Mouse (Mus musculus): Measurements from ENCODE around the gene Dhx34.
"Not testable (repeated sequence)": the region's sequence is repeated elsewhere in the genome, so short reads cannot be mapped to it uniquely, and the experiment has no call there.

Gene Dhx34

DNA sequence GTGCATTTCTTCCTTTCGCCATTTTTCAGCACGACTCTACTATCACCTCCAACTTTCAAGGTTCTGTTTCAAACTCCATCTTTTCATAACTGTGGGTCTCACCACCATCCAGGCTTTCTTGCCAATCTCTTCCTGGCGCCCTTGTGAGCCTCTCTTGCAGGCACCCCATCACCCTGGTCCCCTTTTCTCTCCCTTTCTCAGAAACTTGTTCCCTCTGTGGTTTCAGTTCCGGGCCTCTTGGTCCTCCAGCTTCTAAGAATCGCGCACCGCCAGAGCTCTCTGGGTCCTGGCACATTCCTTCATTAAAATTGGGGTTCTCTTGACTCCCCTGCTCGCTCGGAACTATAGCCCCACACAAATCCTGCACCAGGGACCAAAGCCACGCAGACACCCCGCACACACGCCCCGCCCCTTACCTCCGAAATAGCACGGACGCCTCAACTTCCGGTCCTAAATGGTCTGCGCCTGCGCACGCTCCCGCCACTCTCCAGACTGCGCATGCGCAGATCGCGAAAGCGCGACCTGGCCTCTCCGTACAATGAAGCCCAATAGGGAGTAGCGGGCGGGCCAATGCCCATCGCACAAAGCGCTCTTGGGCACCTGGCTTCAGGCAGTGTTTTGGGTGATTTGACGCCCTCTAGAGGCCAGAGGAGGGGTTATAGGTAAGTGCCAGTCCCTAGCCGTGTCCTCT is at the start of gene Dhx34:
Dhx34 (minus strand) TSS at position 456 of the 691 bp plus-strand sequence.
- DNase-seq (ENCODE audit: low read depth, low spot score), result peak; percentile 99

DNA sequence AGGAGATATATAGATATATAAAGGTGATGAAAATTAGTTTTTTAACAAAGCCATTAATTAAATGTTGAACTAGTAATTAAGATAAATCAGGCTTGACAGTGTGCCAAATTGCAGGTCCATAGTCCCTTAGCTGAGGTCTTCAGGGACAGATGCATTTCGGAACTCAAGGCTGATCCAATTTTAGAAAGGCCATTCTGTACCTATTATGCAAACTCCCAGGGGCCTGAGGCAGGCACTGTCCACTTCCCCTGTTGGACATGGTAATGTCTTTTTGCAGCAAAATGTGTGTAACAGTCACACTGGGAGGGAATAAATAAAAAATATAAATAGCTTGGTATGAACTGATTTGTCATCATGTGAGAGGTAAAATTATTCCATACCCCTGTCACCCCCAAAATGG is 49.3 kb upstream of the Dhx34 start:
- DNase-seq (ENCODE audit: low read depth, low spot score), result no peak

DNA sequence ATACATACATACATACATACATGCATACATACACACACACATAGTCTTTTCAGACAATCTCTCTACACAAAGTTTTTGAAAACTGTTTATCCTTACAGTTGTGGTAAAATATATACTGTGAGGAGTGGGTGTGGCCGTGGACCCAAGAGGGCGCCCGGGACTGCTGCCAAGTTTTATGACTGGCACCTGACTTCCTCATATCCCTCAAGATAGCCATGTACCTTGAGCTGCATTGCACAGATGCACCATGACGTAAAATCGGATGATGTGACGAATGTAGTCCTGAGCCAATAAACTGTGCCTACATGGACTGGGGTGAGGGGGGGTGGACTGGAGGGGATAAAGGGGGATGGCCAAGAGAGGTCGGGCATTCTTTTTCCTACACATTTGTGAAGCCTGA is 44.8 kb upstream of the Dhx34 start:
- peak; percentile 13 for DNase-seq (ENCODE audit: low read depth, low spot score)

DNA sequence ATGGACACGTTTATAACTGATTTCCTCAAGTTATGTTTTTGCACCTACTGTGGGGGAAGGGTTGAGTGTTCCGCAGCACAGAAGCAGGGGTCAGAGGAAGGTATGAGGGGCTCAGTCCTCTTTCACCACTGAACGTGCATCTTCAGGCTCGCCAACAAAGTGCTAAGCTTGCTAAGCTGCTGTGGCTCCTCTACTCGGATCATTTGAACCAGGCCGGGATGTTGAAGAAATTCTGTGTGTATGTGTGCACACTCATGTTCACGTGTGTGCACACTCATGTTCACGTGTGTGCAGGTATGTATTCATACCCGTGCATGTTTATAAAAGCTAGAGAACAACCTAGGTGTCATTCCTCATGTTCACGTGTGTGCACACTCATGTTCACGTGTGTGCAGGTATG is 44.0 kb upstream of the Dhx34 start:
- DNase-seq (ENCODE audit: low read depth, low spot score), result no peak

DNA sequence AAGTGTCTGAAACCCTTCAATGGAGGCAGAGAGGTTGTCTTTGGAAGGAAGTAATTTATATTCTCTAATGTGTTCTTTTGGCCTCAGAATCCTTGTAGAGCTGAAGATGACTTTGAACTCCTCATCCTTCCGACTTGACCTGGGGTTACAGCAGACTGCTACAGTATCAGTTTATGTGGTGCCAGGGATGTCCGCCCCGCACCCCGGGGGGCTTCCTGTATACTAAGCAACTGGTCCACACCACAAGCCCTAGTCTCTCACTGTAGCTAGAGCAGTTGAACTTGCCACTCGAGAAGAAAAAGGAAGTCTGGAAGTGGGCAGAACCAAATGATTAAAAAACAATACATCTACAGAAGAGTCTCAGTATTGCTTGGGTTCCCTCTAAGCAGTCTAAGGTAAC is 42.0 kb upstream of the Dhx34 start:
- peak; percentile 13 for DNase-seq (ENCODE audit: low read depth, low spot score)

DNA sequence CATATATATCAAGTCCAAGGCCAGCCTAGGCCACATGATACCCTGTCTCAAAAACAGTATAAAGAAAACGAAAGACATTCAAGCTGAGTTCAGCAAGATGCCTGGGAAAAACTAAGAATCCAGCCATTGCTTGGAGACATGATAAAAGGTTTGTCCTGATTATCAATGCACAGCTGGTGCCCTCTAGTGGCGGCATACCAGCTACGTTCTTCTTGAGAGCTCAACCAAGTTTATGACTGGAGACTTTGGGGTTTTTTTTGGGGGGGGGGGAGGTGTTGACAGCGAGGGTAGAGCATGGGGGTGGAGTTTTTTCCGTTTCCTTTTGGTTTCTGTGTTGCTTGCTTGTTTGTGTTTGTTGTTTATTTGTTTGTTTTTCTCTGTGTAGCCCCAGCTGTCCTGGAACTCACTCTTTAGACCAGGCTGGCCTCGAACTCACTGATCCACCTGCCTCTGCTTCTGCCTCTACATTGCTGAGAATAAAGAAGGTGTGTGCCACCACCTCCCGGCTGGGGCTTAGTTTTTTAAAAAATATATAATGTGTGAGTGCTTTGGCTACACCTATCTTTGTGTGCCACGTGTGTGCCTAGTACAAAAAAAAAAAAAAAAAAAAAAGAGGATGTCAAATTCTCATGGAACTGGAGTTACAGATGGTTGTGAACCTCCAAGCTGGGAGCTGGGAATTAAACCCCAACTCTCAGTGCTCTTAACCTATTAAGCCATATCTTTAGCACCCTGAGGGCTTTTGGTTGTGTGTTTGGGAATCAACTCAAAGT is 41.4 kb upstream of the Dhx34 start:
- peak; percentile 92 for DNase-seq (ENCODE audit: low read depth, low spot score)

DNA sequence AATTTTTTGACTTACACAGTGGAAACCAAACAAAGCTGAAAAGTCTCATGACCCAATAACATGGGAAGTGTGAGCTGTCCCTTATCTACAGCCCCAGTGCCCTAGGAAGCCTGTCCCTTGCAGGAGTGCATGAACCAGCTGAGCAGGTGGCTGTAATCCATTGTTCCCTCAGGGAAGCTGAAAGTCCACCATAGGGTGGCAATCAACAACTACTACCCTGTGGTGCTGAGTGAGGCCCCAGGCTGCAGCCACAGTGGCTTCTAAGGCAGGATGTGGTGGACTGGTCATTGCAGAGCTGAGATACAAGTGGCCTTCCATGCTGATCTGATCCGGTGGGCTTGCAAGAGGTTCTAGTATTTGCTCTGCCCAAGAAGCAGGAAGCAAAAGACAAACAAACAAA is 39.3 kb upstream of the Dhx34 start:
- DNase-seq (ENCODE audit: low read depth, low spot score), result no peak

DNA sequence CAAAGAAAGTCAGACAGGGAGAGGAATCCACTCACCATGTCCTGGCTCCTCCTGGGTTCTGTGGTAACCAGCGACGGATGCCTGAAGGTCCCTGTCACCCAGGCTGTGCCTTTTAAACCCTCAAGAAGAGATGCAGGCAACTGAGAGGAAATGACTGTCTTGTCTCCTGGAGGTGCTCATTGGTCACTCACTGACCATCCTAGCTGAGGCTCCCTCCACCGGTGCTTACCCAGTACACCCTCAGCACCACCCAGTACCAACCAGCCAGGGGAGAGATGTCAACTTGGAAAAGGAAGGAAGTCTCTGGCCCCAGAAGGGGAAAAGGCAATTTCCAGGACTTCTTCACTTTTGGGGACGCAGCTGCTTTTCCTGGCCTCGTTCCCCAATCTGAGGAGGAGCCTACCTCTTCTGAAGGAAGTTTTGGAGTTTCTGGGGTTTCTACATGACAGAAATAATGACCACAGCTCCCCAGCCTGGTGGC is 37.3 kb upstream of the Dhx34 start, which contains the start of gene C5ar1:
C5ar1 (minus strand) TSS at position 431 of the 481 bp plus-strand sequence.
- no peak for DNase-seq (ENCODE audit: low read depth, low spot score)

DNA sequence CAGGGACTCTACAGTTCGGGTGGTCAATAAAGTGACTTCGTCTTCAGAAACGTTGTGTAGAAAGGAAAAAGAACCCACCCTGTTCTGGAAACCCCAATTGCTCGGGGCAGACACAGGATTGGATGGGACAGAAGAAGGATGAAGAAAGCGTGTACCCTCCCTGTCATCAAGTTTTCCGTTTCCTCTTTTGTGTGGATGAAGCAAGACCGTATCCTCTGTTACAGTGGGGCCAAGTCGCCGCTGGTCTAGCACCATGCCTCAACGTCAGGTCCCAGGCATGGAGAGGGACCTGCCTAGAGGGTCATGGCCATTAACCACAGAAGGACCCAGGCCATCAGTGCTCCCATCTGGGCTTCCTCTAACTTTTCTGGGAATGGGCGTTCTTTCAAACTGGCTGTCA is 36.0 kb upstream of the Dhx34 start:
- DNase-seq (ENCODE audit: low read depth, low spot score), result no peak

DNA sequence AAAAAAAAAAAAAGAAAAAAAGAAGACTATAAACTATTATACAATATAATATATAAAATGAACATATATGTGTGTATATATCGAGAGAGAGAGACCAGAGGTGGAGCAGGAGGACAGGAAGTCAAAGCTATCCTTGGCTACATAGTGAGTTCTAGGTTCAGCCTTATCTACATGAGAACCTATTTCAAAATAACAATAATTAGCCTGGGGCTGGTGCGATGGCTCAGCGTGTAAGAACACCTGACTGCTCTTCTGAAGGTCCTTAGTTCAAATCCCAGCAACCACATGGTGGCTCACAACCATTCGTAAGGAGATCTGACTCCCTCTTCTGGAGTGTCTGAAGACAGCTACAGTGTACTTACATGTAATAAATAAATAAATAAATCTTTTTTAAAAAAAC is 34.1 kb upstream of the Dhx34 start:
- not testable (repeated sequence) for DNase-seq (ENCODE audit: low read depth, low spot score)

DNA sequence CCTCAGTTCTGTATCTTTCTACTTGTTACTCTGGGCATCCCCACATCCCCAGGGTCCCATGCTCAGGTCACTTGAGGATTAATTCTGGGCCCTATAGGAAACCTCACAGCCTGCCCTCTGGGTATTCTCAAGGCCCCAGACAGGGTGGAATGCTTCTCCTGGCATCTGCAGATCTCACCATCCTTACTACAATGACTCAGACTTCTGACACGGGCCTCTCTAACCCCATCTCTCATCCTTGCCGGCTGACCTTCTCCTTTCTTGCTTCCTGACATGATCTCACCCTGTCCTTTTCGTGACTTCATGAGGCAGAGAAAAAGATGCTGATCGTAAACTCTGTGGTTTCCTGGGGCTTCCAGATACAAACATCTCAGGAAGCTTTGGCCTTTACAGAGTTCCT is 32.4 kb upstream of the Dhx34 start:
- DNase-seq (ENCODE audit: low read depth, low spot score), result no peak

DNA sequence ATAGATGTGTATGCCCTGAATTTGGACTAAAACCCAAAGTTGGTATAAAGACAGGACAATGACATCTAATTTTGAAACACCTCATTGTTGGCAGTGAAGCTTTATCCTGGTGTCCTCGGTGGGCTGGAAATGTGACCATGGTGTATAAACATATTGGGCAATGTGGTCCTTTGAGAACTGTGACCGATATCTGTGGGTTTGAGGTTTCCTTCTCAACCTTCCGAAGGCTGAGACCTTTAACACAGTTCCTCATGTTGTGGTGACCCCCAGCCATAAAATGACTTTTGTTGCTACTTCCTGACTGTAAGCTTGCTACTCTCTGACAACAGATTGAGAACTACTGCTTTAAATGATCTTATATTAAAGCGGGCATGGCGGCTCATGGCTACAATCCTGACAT is 28.9 kb upstream of the Dhx34 start:
- no peak for DNase-seq (ENCODE audit: low read depth, low spot score)

DNA sequence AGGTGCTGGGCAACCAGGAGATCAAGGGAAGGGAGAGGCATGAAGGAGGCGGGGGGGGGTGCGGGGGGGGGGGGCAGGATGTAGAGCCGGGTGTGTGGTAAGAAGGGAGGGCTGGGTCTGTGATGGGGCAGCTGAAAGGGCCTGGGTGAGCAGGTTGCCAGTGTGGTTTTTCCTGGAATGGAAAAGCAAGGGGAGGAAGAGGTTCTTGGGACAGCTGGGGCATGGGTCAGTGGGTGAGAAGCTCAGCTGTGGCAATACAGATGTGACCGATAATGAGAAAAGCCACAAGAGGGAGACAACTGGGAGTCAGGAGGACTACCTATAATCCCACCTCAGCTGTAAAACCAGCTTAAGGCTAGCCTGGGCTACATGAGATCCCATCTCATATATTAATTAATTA is 24.1 kb upstream of the Dhx34 start:
- DNase-seq (ENCODE audit: low read depth, low spot score), result peak; percentile 20

DNA sequence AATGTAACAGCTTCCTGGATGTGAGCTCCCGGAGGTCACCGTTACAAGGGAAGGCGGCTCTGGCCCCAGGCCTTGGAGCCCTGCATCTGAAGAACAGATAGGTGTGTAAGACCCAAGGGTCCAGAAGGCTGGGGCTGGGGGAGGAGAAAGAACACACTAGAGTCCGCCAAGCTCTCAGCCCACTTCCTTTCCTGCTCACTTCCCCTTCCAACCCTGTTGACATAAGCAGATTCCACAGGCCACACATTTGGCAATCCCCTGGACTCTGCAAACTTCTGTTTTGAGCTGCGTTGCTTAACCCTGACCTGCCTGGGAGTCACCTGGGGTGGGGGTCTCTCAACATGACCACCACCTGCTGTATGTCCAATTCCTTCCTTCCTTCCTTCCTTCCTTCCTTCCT is 22.2 kb upstream of the Dhx34 start, which contains the start of gene C5ar2:
C5ar2 (minus strand) TSS at position 88 of the 400 bp plus-strand sequence.
- no peak for DNase-seq (ENCODE audit: low read depth, low spot score)

DNA sequence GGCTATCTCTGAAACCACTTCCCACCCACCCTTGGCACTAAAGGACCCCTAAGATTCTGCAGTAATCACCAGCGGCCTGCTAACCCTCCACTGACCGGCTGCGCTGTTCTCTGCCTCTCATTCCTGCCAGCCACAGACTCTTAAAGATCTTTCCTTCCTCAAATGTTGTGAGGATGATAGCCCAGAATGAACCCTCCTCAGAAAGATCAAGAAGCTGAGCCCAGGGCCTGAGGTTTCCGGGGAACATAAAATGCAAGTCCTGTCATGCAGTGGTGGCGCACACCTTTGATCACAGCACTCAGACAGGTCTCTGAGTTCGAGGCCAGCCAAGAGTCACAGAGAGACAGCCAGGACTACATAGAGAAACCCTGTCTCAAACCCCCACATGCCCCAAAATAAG is 20.4 kb upstream of the Dhx34 start:
- DNase-seq (ENCODE audit: low read depth, low spot score), result no peak

DNA sequence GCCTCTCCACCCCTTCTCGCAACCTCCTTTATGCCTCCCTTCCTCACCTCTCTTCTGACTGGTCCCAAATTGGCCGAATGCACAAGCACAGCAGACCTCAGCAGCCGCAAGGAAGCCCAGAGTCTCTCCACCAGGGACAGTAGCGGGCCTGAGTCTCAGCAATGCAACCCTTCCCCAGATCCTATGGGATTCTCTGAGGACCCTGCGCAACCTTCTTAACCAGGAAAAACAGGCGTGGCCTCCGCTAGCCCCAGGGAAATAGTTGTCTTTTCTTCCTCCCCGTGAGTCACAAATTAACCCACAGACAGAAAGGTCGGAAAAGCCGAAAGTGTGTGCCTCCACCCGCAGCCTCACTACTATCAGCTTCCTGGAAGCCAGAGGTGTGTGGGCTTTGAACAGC is 19.9 kb upstream of the Dhx34 start:
- DNase-seq (ENCODE audit: low read depth, low spot score), result no peak

DNA sequence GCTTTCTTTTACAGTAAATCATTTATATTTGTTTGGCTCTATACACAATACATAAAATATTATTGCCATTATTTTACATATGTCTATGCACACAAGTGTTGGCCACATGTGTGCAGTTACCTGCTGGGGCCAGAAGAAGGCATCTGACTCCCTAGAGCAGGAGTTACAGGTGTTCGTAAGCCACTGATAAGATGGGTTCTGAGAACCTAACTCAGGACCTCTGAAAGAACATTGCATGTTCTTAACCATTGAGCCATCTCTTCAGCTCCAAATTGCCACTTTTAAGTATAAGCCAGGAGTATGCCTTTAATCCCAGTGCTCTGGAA is 19.1 kb upstream of the Dhx34 start:
- no peak for DNase-seq (ENCODE audit: low read depth, low spot score)

DNA sequence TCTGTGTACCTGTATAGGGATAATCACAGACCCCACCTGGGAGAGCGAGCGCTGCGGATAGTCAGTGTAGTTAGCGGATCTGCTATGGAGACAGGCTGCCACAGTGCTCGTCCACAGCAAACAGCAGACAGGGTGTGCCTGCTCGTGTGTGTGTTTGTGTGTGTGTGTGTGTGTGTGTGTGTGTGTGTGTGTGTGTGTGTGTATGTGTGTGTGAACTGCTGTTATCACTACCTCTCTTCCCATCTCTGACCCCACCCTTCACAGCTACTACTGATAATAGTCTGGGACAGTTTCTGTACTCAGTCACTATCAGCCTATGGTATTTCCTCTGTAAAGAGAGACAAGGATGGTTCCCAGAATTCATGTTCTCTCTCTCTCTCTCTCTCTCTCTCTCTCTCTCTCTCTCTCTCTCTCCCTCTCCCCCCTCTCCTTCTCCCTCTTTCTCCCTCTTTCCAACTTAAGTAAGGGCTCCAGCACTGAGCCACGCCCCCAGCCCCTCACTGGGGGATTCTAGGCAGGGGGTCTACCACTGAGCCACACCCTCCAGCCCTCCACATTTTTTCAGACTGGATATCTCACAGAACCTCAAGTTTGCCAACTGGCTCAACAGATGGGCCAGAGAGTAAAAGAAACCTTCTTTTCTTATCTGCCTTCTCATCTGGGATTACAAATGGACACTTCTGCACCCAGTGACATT is 18.6 kb upstream of the Dhx34 start:
- DNase-seq (ENCODE audit: low read depth, low spot score), result no peak

DNA sequence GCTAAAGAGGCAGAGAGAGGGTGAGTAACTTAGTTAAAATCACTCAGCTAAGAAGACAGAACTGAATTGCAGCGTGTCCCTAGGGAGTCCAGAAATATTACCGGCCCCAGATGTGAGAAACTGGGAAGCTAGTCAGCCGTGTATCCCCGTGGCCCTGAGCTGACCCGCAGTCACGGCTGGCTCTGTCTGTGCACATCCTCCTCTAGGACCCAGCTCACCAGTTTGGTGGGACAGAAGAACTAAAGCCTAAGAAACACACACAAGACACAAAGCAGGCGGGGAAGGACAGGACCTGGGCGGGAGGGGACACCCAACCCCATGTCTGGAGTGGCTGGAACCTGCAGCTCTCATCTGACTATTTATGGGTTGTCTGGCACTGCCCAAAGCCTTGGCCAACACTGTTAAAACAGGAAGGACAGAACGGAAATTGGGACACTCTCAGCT is 17.7 kb upstream of the Dhx34 start:
- DNase-seq (ENCODE audit: low read depth, low spot score), result no peak

DNA sequence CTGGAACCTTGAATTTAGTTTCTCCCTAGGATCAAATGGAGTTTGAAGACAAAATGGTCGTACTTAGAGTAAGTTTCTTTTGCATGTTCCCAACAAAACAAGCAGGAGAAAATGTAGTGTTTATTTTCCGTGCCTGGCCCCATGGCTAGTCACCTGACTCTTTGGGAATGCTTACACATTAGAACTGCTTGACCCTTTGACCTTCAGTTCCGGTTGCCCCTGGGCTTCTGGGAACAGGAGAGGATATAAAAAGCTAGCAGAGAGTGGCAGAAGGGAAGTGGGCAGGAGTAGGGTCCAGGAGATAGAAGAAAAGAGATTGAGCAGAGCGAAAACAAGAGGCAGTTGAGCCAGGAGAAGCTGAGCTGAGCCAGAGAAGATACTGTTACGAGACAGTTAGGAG is 8.0 kb upstream of the Dhx34 start:
- DNase-seq (ENCODE audit: low read depth, low spot score), result no peak

DNA sequence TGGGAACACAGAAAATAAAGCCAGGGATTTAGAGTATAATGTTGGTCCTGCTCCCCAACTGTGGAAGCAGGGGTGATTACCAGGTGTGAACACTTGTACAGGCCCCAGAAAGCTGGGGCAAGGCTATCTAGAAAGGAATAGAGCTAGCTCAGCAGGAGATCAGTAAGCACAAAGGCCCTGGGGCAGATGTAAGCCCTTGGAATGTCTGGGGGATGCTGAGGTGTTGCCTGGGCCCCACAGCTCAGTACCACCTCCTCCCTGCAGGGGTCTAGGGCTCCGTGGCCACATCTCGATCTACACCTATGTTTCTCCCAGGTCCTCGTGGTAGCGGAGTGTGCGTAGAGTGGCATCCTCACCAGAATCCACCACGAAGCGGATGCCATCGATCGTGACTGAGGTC is 7.9 kb downstream of the Dhx34 start:
- DNase-seq (ENCODE audit: low read depth, low spot score), result no peak

DNA sequence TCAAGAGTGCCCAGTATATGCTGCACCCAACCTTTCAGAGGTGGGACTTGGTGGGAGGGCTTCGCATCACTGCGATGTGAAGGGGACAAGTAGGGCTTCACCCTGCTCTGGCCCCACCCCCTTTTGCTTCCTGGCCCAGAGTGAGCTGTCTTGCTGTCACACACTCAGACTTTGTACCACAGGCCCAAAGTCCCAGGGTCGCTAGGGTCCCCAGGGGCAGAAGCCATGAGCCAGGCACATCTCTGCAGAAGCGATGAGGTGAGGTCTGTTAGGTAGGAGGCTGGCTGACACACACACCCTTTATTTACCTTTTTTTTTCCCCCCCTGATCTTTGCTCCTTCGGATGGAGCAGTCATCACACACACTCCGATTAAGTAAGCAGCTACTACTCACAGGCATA is 8.6 kb downstream of the Dhx34 start:
- no peak for DNase-seq (ENCODE audit: low read depth, low spot score)
